Mouse (Mus musculus): ENCODE data around the gene Pdzph1. TPM values are rescaled to one million over a fixed set of nuclear protein-coding genes. Genes with fewer than 3 reads are reported as not detected.

Pdzph1 gene
- total and polyA plus RNA-seq, 3 experiments, result under 0.01 TPM; not detected in 2

GRCm38 (mm10) chr17:58884393-58884792 is 106.8 kb downstream of the Pdzph1 start:
- Histone ChIP-seq H3K4me3 (ENCODE audit: low read depth, low read length) (no peak overlapping the region), H3K36me3 (replicated peaks) (no peaks in the 10 kb centered on the region), H3K9me3 (replicated peaks) (peaks cover 10% of the 10 kb centered on the region), H3K27me3 (ENCODE audit: insufficient read depth, low read length) (no peaks in the 10 kb centered on the region), H3K4me1 (ENCODE audit: insufficient read depth, low read depth, low read length) (no peaks in the 10 kb centered on the region)
- DNase-seq (ENCODE audit: low spot score), result no peak
- ATAC-seq (ENCODE audit: extremely low read depth, insufficient number of reproducible peaks, low FRiP score, poor library complexity, severe bottlenecking), result no peak
- TF ChIP-seq TAL1 (conservative IDR thresholded peaks at IDR 0.05; ENCODE audit: low read depth, low read length) (no peak), GATA1 (IDR thresholded peaks at IDR 0.05; ENCODE audit: borderline replicate concordance, low read length) (no peak), CTCF (IDR thresholded peaks at IDR 0.05; ENCODE audit: low read depth, low read length) (no peak), POLR2AphosphoS5 (IDR thresholded peaks at IDR 0.05; ENCODE audit: insufficient replicate concordance, low read depth, low read length) (no peak), GATA2 (IDR thresholded peaks at IDR 0.05; ENCODE audit: borderline replicate concordance, low read depth, low read length) (no peak)

- Histone ChIP-seq H3K27me3 (ENCODE audit: insufficient read depth, low read length) (no peaks in the 10 kb centered on the region), H3K4me3 (ENCODE audit: low read depth, low read length) (no peak overlapping the region), H3K36me3 (replicated peaks) (no peaks in the 10 kb centered on the region), H3K4me1 (ENCODE audit: insufficient read depth, low read depth, low read length) (no peaks in the 10 kb centered on the region), H3K9me3 (replicated peaks) (no peaks in the 10 kb centered on the region)
- no peak for DNase-seq (ENCODE audit: low spot score)
- ATAC-seq (ENCODE audit: extremely low read depth, insufficient number of reproducible peaks, low FRiP score, poor library complexity, severe bottlenecking), result no peak
- TF ChIP-seq CTCF (IDR thresholded peaks at IDR 0.05; ENCODE audit: low read depth, low read length) (no peak), GATA2 (IDR thresholded peaks at IDR 0.05; ENCODE audit: borderline replicate concordance, low read depth, low read length) (no peak), POLR2AphosphoS5 (IDR thresholded peaks at IDR 0.05; ENCODE audit: insufficient replicate concordance, low read depth, low read length) (no peak), GATA1 (IDR thresholded peaks at IDR 0.05; ENCODE audit: borderline replicate concordance, low read length) (no peak), TAL1 (conservative IDR thresholded peaks at IDR 0.05; ENCODE audit: low read depth, low read length) (no peak)
These were observed 117.8 kb downstream of the Pdzph1 start for GRCm38 (mm10) chr17:58873356-58873755.

- H3K27me3 ChIP-seq (ENCODE audit: insufficient read depth, low read length), result no peaks in the 10 kb centered on the region
- no peaks in the 10 kb centered on the region for H3K4me1 ChIP-seq (ENCODE audit: insufficient read depth, low read depth, low read length)
- ATAC-seq (ENCODE audit: extremely low read depth, insufficient number of reproducible peaks, low FRiP score, poor library complexity, severe bottlenecking) (no peak), DNase-seq (ENCODE audit: low spot score) (no peak)
- no peak overlapping the region for H3K4me3 ChIP-seq (ENCODE audit: low read depth, low read length)
- no peak for TF ChIP-seq GATA1 (IDR thresholded peaks at IDR 0.05; ENCODE audit: borderline replicate concordance, low read length)
- no peak for TF ChIP-seq GATA2 (IDR thresholded peaks at IDR 0.05; ENCODE audit: borderline replicate concordance, low read depth, low read length)
- no peak for TF ChIP-seq CTCF (IDR thresholded peaks at IDR 0.05; ENCODE audit: low read depth, low read length)
- no peak for TF ChIP-seq TAL1 (conservative IDR thresholded peaks at IDR 0.05; ENCODE audit: low read depth, low read length)
- TF ChIP-seq POLR2AphosphoS5 (IDR thresholded peaks at IDR 0.05; ENCODE audit: insufficient replicate concordance, low read depth, low read length), result no peak
- no peaks in the 10 kb centered on the region for H3K9me3 ChIP-seq (replicated peaks)
- no peaks in the 10 kb centered on the region for H3K36me3 ChIP-seq (replicated peaks)
These were observed 120.4 kb downstream of the Pdzph1 start for GRCm38 (mm10) chr17:58870795-58871194.

Other genes starting within 250 kb of the Pdzph1 start
- not detected in 2 replicates for gene Nudt12, start 22.0 kb upstream of the Pdzph1 start, total RNA-seq (2014; fragmentation: Nextera tagmentation)
- 0.05 TPM in 1 of 2 replicates, not detected in the other for gene Nudt12, start 22.0 kb upstream of the Pdzph1 start, total RNA-seq (2017)
- gene Nudt12, start 22.0 kb upstream of the Pdzph1 start, polyA plus RNA-seq (2012), result not detected in 2 replicates

Measured in G1E (cell line).